Mouse (Mus musculus): Measurements from ENCODE around the gene Evi2. TPM values are rescaled to one million over a fixed set of nuclear protein-coding genes. Genes with fewer than 3 reads are reported as not detected.

Evi2 gene
- total and polyA plus RNA-seq, 3 experiments: 0.15 to 1.2 TPM; not detected in 1

DNA sequence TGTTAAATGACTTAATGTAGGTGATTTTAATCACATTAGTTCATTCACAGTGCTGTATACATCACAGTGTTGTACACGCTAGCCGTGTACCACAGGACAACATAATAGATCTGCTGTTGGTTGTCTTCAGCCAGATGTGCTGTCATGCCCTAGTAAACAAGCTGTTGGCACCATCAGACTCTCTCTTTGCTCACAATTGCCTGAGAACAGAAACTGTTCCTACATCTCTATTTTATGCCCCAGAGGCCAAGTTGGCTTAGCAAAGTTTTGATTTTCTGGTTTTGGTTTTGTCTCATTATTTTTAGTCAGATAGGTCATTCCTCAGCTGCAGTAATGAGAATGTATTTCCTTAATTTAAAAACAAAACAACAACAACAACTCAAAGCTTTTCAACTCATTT lies 653 bp downstream of the Evi2 start:
- Histone ChIP-seq H3K27me3 (ENCODE audit: control insufficient read depth in 1 of 2, insufficient read depth in 2 of 2, low read length in 2 of 2) (no peaks in the 10 kb centered on the region), H3K9me3 (replicated peaks; ENCODE audit: insufficient read depth, low read length) (no peaks in the 10 kb centered on the region), H3K27ac (ENCODE audit: control insufficient read depth, low read depth, low read length) (no peak overlapping the region), H3K4me1 (ENCODE audit: control insufficient read depth in 1 of 2, insufficient read depth in 2 of 2, low read length in 2 of 2) (peaks cover 17 to 18% of the 10 kb centered on the region in 2 experiments), H3K79me2 (ENCODE audit: control insufficient read depth, insufficient read depth, low read length, poor library complexity) (no peaks in the 10 kb centered on the region), H3K36me3 (ENCODE audit: control insufficient read depth in 1 of 2, insufficient read depth in 2 of 2, low read length in 2 of 2) (peaks cover 0 to 32% of the 10 kb centered on the region in 2 experiments; a peak in 2 of 4 replicates), H3K4me3 (ENCODE audit: control insufficient read depth in 1 of 2, insufficient read depth in 1 of 2, low read depth in 2 of 2, low read length in 2 of 2) (no peak overlapping the region), H3K9ac (ENCODE audit: control insufficient read depth, low read depth, low read length, poor library complexity, severe bottlenecking) (no peak overlapping the region)
- TF ChIP-seq HCFC1 (IDR thresholded peaks at IDR 0.05; ENCODE audit: low read depth, low read length): no peak
- TF ChIP-seq TBP (IDR thresholded peaks at IDR 0.05; ENCODE audit: low read depth, low read length): no peak
- no peak for TF ChIP-seq POLR2AphosphoS2 (IDR thresholded peaks at IDR 0.05; ENCODE audit: low read length)
- TF ChIP-seq E2F4 (IDR thresholded peaks at IDR 0.05; ENCODE audit: borderline replicate concordance, low read depth, low read length): no peak
- no peak for TF ChIP-seq ZKSCAN1 (IDR thresholded peaks at IDR 0.05; ENCODE audit: low read depth, low read length)
- TF ChIP-seq BHLHE40 (IDR thresholded peaks at IDR 0.05; ENCODE audit: borderline replicate concordance, low read depth, low read length): no peak
- TF ChIP-seq MAZ (IDR thresholded peaks at IDR 0.05; ENCODE audit: low read depth, low read length): no peak
- DNase-seq (ENCODE audit: low read depth, low spot score): no peak

DNA sequence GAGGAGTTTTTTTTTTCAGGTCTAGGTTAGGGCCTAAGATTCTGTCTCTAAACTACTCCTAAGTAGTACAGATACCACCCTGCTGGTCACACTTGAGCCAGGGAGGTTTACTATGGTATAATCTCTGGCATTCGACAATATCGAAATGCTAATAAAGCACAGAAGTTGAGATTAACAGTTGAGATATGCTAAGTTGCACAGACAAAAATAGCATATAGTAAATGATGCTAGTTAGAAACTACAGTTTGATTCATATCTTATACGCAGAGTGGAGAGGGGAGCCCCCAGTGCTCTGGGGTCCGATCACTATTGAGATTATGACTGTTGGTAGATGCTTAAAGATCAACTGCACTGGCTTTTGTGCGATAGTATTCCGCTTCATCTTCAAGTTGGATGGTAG lies 1.2 kb downstream of the Evi2 start:
- no peaks in the 10 kb centered on the region for H3K9me3 ChIP-seq (replicated peaks; ENCODE audit: insufficient read depth, low read length)
- no peak overlapping the region for H3K27ac ChIP-seq (ENCODE audit: control insufficient read depth, low read depth, low read length)
- peaks cover 0 to 37% of the 10 kb centered on the region in 2 experiments; a peak in 2 of 4 replicates for H3K36me3 ChIP-seq (ENCODE audit: control insufficient read depth in 1 of 2, insufficient read depth in 2 of 2, low read length in 2 of 2)
- TF ChIP-seq UBTF (IDR thresholded peaks at IDR 0.05; ENCODE audit: borderline replicate concordance, insufficient read depth, low read depth, low read length) (no peak), SIN3A (IDR thresholded peaks at IDR 0.05; ENCODE audit: low read length) (no peak), JUND (IDR thresholded peaks at IDR 0.05; ENCODE audit: low read depth, low read length) (no peak), MYC (IDR thresholded peaks at IDR 0.05; ENCODE audit: low read depth, low read length) (no peak), TAL1 (IDR thresholded peaks at IDR 0.05; ENCODE audit: low read length) (no peak)
- H3K27me3 ChIP-seq (ENCODE audit: control insufficient read depth in 1 of 2, insufficient read depth in 2 of 2, low read length in 2 of 2): no peaks in the 10 kb centered on the region
- H3K79me2 ChIP-seq (ENCODE audit: control insufficient read depth, insufficient read depth, low read length, poor library complexity): no peaks in the 10 kb centered on the region
- no peak overlapping the region for H3K9ac ChIP-seq (ENCODE audit: control insufficient read depth, low read depth, low read length, poor library complexity, severe bottlenecking)
- H3K4me1 ChIP-seq (ENCODE audit: control insufficient read depth in 1 of 2, insufficient read depth in 2 of 2, low read length in 2 of 2): peaks cover 22% of the 10 kb centered on the region in 2 experiments
- no peak for DNase-seq (ENCODE audit: low read depth, low spot score)
- no peak overlapping the region for H3K4me3 ChIP-seq (ENCODE audit: control insufficient read depth in 1 of 2, insufficient read depth in 1 of 2, low read depth in 2 of 2, low read length in 2 of 2)

DNA sequence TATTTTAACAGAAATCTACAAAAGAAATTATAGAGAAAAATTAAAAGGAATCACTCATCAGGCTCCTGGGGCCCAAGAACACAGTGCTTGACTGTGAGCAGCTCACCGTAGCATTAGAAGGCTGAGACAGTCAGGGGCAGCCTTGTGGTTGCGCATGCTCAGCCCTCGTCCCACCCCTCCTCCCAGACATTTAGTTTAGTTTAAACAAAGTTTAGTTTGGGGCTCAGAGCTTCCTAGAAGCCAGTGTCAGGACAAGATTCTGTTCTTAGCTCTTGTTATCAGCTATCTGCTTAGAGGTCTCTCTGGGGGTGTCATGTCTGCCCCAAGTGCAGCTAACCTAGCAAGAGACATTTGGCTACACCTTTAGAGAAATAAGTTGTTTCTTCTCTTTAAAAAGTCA lies 1.8 kb downstream of the Evi2 start:
- Histone ChIP-seq H3K4me3 (ENCODE audit: control insufficient read depth in 1 of 2, insufficient read depth in 1 of 2, low read depth in 2 of 2, low read length in 2 of 2) (no peak overlapping the region; a peak in 1 of 4 replicates), H3K9me3 (replicated peaks; ENCODE audit: insufficient read depth, low read length) (no peaks in the 10 kb centered on the region), H3K27ac (ENCODE audit: control insufficient read depth, low read depth, low read length) (peak overlapping the region; percentile 3), H3K36me3 (ENCODE audit: control insufficient read depth in 1 of 2, insufficient read depth in 2 of 2, low read length in 2 of 2) (peaks cover 0 to 42% of the 10 kb centered on the region in 2 experiments; a peak in 2 of 4 replicates), H3K27me3 (ENCODE audit: control insufficient read depth in 1 of 2, insufficient read depth in 2 of 2, low read length in 2 of 2) (no peaks in the 10 kb centered on the region), H3K9ac (ENCODE audit: control insufficient read depth, low read depth, low read length, poor library complexity, severe bottlenecking) (no peak overlapping the region), H3K79me2 (ENCODE audit: control insufficient read depth, insufficient read depth, low read length, poor library complexity) (no peaks in the 10 kb centered on the region), H3K4me1 (ENCODE audit: control insufficient read depth in 1 of 2, insufficient read depth in 2 of 2, low read length in 2 of 2) (peaks cover 24 to 27% of the 10 kb centered on the region in 2 experiments)
- TF ChIP-seq NRF1 (IDR thresholded peaks at IDR 0.05; ENCODE audit: insufficient read depth, low read depth, low read length, poor library complexity, severe bottlenecking) (no peak), KAT2A (conservative IDR thresholded peaks at IDR 0.05; ENCODE audit: low read depth, low read length) (no peak), RCOR1 (IDR thresholded peaks at IDR 0.05; ENCODE audit: low read depth, low read length) (0 out of 2 replicates have a peak, but pooled peaks have one; percentile 13), HCFC1 (IDR thresholded peaks at IDR 0.05; ENCODE audit: low read depth, low read length) (no peak)
- no peak for DNase-seq (ENCODE audit: low read depth, low spot score)
